Mouse (Mus musculus) embryo, embryonic 10.5 days (tissue): ENCODE measurements at regions not wholly inside any gene's neighbourhood (a gene's known extent, or its start where the extent isn't known, plus 50 kb on each side); places are given as distances from the start of the nearest gene placed in this dataset.
"Not testable (repeated sequence)": the region's sequence is repeated elsewhere in the genome, so short reads cannot be mapped to it uniquely, and the experiment has no call there.

Experiments
- DNase-seq: peaks from one replicate; pipeline ENCODE4 v3.0.0-alpha.2; 2015; ENCODE audit warnings: low spot score

DNA sequence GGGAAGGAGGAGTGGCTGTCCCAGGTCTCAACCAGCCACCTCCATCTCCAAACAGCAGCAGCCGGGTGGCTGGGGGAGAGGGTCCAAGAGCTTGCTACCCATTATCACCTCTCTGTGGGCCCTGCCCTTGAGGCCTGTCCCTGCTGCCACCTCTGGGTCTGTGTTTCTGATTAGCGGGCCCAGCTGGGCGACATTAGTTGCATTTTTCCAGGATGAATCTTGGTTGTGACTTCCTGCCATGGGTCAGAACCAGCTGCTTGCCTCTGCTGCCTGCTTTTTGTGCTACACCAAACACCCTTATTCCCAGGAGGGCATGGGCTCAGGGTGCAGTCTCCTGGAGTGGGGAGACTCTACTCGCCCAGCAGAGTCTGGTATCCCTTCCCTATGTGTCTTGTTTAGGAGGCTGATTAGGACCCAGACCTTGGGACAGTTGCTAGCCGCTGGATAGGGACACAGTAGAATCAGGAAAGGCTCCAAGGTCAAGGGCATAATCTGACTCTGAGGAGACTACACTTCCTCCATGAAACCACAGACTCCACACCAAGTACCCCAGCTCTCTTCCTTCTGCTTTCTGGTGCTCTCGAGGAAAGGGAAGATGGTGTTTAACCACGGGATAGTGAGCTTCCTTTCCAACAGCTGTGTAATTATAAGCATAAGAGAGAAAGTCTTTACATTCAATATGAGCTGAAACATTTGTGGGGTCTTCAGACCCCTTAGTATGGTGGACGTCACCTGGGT lies 278.4 kb downstream of the Cyp26b1 start:
- DNase-seq, result no peak

- peak; percentile 29 for DNase-seq
Observed at GRCm38 (mm10) chr6:84313797-84314196, 279.9 kb downstream of the Cyp26b1 start.

- DNase-seq, result no peak
Observed at GRCm38 (mm10) chr6:84310635-84311241, 283.0 kb downstream of the Cyp26b1 start.

DNA sequence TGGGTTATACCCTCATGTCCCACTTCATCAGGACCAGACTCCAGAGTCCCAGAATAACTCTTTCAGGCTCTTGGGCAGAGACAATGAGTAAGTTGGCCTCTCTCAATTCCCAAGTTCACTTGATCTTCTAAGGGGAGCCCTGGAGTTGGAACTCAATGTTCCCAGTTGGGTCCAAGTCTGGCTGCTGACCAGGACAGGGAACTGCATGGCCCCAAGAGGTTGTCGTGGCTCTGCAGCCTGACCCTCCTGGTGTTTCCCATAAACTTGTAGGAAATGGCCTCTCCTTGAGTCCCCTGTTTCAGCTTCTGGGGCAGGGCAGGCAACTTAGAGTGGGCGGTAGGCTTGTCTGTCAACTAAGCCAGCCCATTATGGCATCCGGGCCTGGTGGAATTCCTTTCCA lies 286.2 kb downstream of the Cyp26b1 start:
- no peak for DNase-seq

- no peak for DNase-seq
Observed at GRCm38 (mm10) chr6:84306585-84306984, 287.1 kb downstream of the Cyp26b1 start.

DNA sequence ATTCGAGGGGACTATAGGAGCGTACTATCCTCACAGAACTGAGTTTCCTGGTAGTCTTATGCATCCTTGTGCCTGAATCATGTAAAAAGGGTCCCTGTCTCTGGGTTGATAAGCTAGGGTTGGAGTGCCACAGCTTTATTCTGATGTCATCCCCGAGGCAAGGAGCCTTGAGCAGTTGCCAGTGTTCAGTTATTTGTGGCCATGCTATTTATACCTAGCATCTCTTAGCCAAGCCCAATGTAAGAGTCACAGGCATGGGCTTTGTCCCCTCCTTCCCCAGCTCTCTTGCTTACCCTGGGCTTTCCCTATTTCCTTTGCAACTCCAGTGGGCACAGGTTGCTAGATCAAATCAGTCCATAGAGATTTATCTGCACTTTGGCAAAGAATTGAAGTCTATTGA lies 288.6 kb downstream of the Cyp26b1 start:
- DNase-seq, result no peak

GRCm38 (mm10) chr6:84302916-84303315 lies 290.8 kb downstream of the Cyp26b1 start:
- DNase-seq, result not testable (repeated sequence)

DNA sequence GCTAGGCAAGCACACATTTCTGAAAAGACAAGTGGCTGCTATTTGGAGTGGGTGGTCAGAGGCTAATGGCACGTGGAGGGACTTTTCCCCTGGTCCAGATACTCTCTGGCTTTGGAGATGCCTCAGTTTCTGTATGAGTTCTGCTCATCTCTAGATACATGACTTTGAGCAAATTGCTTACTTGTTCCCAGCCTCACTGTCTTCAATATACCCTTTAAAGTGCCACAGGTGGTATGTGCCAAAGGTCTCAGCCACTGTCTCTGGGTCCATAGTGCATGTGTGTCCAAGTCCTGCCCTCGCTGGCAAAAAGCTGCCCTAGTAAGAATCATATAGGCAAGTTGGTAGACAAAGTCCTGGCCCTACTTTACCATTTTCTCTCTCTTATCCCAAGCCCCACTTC lies 291.5 kb downstream of the Dysf start:
- no peak for DNase-seq

DNA sequence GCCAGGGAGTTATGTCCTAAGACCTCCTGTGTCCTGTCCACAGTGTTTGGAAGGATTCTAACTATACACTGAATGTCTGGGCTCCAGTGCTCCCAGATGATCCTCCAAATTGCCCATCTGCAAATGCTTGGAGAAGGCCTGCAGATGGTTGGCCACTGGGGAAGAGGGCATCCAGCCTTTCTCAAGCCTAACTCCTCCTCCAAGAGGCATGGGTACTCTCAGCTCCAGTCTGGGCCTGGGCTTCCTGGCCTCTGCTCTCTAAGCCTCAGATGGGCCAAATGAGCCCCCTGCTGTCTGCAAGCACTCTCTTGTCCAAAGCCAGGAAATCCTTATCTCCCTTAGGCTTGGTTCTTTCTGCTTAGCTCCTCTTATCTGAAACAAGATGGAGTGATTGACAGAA lies 290.8 kb downstream of the Dysf start:
- no peak for DNase-seq

DNA sequence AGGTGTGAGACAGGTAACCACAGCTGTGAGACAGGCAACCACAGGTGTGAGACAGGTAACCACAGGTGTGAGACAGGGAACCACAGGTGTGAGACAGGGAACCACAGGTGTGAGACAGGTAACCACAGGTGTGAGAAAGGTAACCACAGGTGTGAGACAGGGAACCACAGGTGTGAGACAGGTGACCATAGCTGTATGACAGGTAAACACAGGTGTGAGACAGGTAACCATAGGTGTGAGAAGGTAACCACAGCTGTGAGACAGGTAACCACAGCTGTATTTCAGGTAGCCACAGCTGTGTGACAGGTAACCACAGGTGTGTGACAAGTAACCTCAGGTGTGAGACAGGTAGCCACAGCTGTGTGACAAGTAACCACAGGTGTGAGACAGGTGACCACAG lies 265.5 kb downstream of the Dysf start:
- not testable (repeated sequence) for DNase-seq

DNA sequence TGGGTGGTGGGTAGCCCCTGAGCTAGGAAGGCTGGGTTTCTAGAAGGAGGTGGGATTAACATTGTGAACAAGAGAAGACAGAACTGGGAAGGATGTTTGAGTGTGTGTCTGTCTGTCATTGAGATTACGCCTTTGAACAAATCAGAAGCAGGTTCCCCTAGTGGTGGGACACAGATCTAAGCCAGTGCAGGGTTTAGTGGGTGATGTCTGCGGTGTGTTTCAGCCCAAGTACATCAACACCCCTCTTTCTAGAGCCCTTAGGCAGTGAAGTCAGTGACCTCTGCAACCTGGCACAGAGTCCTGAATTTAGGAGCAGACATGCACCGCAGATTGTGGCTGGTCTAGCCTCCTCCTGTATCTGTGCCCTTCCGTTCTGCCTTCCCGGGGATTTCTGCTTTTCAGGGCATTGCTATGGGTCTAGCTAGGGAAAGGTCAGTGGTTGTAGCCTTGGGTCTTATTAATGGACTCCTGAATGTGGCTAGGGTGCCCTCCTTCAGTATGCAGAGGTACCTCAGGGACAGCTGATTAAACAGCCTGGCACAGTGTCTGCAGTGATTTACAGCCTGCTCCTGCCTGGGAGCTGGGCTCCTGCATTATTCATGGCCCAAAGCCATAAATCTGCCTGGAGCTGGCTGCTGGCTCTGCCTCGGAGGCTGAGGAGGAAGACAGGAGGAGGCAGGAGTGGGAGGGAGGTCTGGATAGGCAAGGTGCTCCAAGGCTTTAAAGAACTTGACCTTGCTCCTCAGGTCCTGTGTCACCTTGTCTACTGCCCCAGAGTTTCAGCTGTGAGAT lies 264.3 kb downstream of the Dysf start:
- DNase-seq, result peak; percentile 70

- no peak for DNase-seq
Observed at GRCm38 (mm10) chr6:84271966-84272365, 263.6 kb downstream of the Dysf start.

DNA sequence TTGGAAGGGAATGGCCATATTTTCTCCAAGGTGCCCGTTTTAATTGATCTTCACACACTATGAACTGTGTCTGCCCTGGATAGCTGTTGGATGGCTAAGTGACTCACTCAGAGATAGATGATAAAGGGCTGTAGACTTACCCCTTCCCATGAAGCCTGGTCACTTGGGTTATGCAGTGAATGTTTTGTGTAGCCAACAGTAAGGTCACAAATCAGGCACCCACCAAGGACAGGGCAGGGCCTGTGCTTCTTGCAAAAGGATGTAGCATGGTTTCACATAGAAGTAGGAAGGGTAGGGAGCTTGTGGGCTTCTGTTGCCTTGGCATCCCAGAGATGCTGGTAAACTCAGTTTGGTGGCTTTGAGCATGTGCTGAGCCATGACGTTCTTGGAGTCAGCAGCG lies 263.1 kb downstream of the Dysf start:
- no peak for DNase-seq

DNA sequence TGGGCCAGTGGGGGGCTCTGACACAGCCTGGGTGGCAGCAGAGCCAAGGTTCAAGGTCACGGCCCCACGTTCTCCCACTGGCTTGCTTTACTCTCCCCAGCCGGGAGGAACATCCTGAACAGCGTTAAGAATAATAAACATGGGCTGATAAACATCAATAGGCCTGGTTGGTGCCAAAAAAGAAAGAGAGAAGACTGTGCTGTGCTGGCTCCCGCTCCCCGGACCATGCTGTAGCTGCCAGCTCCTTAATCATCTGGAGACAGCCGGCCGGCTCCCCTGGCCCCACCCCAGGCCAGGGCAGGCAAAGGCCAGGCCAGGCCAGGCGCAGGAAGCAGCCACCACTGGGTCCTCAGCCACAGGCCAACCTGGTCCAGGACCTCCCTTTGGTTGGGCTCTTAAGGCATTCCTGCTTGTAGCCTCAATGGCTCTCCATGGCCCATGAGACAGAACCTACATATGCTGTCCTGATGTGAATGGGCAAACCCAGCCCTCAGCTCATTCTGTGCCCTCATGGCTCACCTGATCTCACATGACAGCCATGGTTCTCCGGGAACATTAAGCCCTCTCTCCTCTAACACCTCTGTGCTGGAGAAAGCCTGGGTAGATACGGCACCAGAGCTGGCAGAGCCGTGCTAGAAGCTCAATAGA lies 262.3 kb downstream of the Dysf start:
- no peak for DNase-seq

- no peak for DNase-seq
Observed at GRCm38 (mm10) chr6:84269478-84269877, 261.1 kb downstream of the Dysf start.

- no peak for DNase-seq
Observed at GRCm38 (mm10) chr6:84269023-84269422, 260.6 kb downstream of the Dysf start.

DNA sequence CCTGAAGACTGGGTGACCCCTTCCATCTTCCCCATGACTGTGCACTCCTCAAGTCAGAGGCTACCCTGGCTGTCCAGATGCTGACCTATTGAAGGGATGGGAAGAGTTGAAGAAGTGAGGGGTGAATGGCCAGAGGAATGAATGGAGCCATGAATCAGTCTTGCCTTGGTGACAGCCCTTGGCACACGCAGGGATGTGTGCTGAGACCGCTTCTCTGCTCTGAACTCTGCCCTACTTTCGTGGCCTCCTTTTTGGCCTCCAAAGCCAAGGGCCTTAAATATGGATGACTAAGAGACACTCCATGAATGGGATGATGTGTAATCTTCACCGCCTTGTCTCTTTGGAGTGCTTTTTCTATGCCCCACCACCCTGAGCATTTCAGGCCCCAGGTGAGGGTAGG lies 259.7 kb downstream of the Dysf start:
- no peak for DNase-seq

DNA sequence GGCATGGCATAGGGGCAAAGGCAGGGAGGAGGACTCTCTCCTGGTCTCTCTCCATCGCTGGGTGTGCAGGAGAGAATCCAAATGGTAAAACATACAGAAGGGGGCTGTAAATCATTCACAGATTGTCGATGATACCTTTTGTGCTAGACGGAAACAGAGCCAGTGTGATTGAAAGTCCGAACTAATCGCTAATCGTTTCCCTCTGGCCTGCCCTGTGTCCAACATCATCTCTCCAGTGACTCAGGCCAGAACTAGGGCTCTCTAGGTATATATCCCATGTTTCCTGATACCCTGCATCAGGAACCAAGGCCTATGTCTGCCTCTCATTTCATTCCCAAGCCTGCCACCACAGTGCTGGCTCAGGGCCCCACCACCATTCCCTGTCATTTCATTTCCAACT lies 259.1 kb downstream of the Dysf start:
- no peak for DNase-seq

DNA sequence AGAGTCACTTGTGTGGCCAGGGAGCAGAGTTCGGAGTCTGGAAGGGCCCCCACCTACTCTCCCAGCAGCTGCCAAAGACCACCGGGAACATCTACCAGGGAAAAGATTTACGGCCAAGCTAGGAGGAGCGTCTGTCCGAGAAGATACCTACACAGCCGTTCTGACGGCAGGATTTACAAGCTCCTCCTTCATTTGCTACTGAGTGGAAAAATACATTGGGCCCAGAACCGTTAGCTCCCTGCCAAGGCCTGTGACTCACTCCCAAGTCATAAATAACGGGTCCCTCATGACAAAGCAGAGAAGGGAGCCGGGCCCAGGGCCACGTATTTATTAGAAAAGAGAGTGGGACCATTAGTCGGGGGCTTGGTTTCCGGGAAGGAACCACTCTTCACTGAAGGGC lies 258.3 kb downstream of the Dysf start:
- DNase-seq, result no peak

GRCm38 (mm10) chr6:84264681-84265080 lies 256.3 kb downstream of the Dysf start:
- no peak for DNase-seq

GRCm38 (mm10) chr6:84263686-84264085 lies 255.3 kb downstream of the Dysf start:
- DNase-seq, result no peak

DNA sequence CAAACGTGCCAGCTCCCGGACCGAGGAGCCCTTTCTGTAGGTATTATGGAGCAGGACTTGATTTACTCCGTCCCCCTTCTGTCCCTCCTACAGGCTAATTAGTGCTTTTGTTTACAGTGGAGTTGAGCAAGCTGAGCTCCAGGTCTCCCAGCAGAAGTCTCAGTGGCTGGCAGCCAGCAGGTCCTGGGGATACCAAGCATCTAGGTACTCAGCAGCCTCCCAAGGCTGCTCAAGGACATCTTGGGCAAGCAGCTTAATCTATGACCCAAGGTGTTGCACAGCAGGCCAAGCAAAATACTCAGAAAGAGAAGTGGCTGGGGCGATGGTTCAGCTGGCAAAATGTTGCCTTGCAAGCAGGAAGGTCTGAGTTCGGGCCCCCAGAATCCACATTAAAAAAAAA lies 254.4 kb downstream of the Dysf start:
- no peak for DNase-seq

DNA sequence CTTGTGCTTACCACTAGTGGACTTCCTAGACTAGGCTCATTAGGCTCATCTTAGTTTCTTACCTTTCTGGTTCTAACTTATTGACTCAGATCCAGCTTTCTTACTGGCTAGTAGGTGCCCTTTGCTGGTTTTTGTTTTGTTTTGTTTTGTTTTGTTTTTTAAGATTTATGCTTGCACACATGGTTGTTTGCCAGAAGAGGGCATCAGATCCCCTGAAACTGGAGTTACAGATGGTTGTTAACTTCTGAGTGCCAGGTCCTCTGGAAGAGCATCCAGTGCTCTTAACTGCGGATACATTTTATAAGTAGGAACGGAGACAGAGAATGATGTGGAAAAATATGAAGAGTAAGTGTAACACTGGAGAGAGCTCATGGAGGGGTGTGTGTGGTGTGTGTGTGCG lies 253.1 kb downstream of the Dysf start:
- DNase-seq, result no peak
